Mouse (Mus musculus): ENCODE data around the gene Mbd6. TPM values are rescaled to one million over a fixed set of nuclear protein-coding genes. Genes with fewer than 3 reads are reported as not detected.

Gene Mbd6
- polyA plus RNA-seq, 1 experiment from 2014 or later = 17.5 TPM

DNA sequence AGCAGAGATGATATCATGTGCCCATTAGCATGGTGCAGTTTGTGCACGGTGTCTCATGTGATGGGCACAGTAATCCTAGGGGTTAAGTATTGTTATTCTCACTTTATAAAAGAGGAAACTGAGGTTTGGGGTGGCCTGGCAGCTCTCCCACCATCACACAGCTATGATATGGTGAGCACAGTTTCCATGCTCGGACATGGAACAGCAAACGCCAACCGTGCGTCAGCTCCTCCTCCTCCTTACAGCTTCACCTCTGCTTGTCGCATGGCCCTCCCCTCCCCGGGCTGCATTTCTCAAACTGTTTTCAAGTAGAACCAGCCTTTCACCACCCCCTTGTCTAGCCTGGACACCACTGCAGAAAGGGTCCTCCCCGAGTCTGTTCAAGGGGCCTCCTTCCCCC is 30.3 kb downstream of the Mbd6 start:
- H3K4me1 ChIP-seq (replicated peaks; ENCODE audit: control insufficient read depth, insufficient read depth, low read length) = peaks cover 5% of the 10 kb centered on the region; the same call in 1 of the 2 replicates
- no peak overlapping the region for H3K4me2 ChIP-seq (replicated peaks; ENCODE audit: low read depth, low read length)
- H3K36me3 ChIP-seq (ENCODE audit: control insufficient read depth, insufficient read depth, low read length) = no peaks in the 10 kb centered on the region
- no peak for ATAC-seq (ENCODE audit: low FRiP score)
- WGBS = 77% methylated on average over 8 of the region's 8 CpGs
- no peaks in the 10 kb centered on the region for H3K9me3 ChIP-seq (ENCODE audit: control insufficient read depth, low read length)
- no peak overlapping the region for H3K4me3 ChIP-seq (ENCODE audit: low read depth, low read length)
- no peak overlapping the region for H3K27ac ChIP-seq (ENCODE audit: low read depth, low read length)
- no peaks in the 10 kb centered on the region for H3K27me3 ChIP-seq (ENCODE audit: control insufficient read depth, insufficient read depth, low read length)
- no peak for DNase-seq (ENCODE audit: low spot score)
- no peak overlapping the region for H3K9ac ChIP-seq (ENCODE audit: low read depth, low read length)

DNA sequence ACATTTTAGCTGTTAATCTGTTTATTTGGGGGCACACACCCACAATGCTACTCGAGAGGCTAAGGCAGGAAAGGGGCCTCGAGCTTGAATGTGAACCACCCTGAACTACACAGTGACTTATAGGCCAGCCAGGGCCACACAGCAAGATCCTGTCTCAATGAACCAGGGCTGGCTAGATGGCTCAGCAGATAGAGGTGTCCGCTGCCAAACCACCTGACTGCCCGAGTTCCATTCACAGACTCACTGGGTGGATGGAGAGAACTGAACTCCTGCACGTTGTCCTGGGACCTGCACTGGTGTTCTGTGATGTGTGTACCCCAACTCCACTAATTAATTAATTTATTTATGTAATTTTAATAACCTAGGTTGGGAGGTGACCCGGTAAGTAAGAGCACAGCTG is 31.0 kb downstream of the Mbd6 start:
- Histone ChIP-seq H3K4me1 (replicated peaks; ENCODE audit: control insufficient read depth, insufficient read depth, low read length) (peaks cover 5% of the 10 kb centered on the region; the same call in 1 of the 2 replicates), H3K27me3 (ENCODE audit: control insufficient read depth, insufficient read depth, low read length) (no peaks in the 10 kb centered on the region), H3K9me3 (ENCODE audit: control insufficient read depth, low read length) (no peaks in the 10 kb centered on the region), H3K4me2 (replicated peaks; ENCODE audit: low read depth, low read length) (no peak overlapping the region), H3K9ac (ENCODE audit: low read depth, low read length) (no peak overlapping the region), H3K27ac (ENCODE audit: low read depth, low read length) (no peak overlapping the region), H3K36me3 (ENCODE audit: control insufficient read depth, insufficient read depth, low read length) (no peaks in the 10 kb centered on the region), H3K4me3 (ENCODE audit: low read depth, low read length) (no peak overlapping the region)
- ATAC-seq (ENCODE audit: low FRiP score) (no peak), DNase-seq (ENCODE audit: low spot score) (no peak)
- WGBS = 88% methylated on average over 6 of the region's 6 CpGs

DNA sequence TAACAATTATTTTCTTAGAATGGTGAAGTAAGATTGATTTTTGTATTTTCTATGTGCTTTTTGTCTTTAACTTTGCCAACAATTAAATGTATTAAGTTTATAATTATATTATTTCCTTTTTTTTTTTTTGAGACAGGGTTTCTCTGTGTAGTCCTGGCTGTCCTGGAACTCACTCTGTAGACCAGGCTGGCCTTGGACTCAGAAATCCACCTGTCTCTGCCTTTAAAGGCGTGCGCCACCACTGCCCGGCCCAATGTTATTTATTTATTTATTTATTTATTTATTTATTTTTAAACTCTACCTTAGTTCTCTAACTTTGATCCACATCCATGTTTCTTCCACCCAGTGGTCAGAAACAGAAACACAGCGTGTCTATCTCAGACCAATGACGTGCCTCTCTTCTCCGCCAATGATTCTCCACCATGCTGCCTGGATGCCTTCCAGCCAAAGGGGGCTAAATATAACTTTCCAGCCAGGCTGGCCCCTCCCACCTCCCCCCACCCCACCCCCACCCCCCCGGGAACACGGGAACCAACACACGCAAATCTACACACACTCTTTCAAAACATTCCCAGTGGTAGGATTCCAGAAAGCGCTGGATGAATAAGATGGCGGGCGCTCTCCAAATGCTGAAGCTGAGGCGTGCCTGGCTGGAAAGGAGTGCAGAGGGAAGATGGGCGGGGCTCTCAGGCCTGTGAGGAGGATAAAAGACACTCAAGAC is 33.0 kb downstream of the Mbd6 start:
- Histone ChIP-seq H3K4me2 (replicated peaks; ENCODE audit: low read depth, low read length) (no peak overlapping the region), H3K4me3 (ENCODE audit: low read depth, low read length) (no peak overlapping the region), H3K9me3 (ENCODE audit: control insufficient read depth, low read length) (no peaks in the 10 kb centered on the region), H3K27me3 (ENCODE audit: control insufficient read depth, insufficient read depth, low read length) (no peaks in the 10 kb centered on the region), H3K27ac (ENCODE audit: low read depth, low read length) (no peak overlapping the region), H3K4me1 (replicated peaks; ENCODE audit: control insufficient read depth, insufficient read depth, low read length) (peaks cover 5% of the 10 kb centered on the region; the same call in 1 of the 2 replicates), H3K36me3 (ENCODE audit: control insufficient read depth, insufficient read depth, low read length) (no peaks in the 10 kb centered on the region), H3K9ac (ENCODE audit: low read depth, low read length) (no peak overlapping the region)
- ATAC-seq (ENCODE audit: low FRiP score) (peak; percentile 47; the same call in 1 of the 2 replicates), DNase-seq (ENCODE audit: low spot score) (peak; percentile 75)
- WGBS = 24% methylated on average over 14 of the region's 14 CpGs

DNA sequence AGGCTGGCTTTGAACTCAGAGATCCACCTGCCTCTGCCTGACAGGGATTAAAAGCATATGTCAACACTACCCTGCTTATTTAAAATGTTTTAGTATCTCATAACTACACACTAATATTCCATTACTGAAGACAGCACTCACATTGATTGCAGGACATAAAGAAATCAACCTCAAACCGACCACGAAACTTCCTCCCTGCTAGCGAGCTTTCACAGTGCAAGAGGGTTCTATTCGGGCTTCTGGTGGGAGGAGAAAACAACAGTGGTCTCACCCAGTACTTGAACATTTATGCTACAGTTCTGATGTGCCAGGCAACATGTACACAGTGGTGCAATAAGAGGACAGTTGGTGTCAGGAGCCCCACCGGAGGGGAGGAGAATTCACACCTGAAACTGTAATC is 38.0 kb downstream of the Mbd6 start:
- H3K4me2 ChIP-seq (replicated peaks; ENCODE audit: low read depth, low read length) = no peak overlapping the region
- H3K4me1 ChIP-seq (replicated peaks; ENCODE audit: control insufficient read depth, insufficient read depth, low read length) = no peaks in the 10 kb centered on the region
- H3K27me3 ChIP-seq (ENCODE audit: control insufficient read depth, insufficient read depth, low read length) = no peaks in the 10 kb centered on the region
- ATAC-seq (ENCODE audit: low FRiP score) (no peak), DNase-seq (ENCODE audit: low spot score) (no peak)
- H3K27ac ChIP-seq (ENCODE audit: low read depth, low read length) = no peak overlapping the region
- no peaks in the 10 kb centered on the region for H3K36me3 ChIP-seq (ENCODE audit: control insufficient read depth, insufficient read depth, low read length)
- H3K9me3 ChIP-seq (ENCODE audit: control insufficient read depth, low read length) = no peaks in the 10 kb centered on the region
- no peak overlapping the region for H3K9ac ChIP-seq (ENCODE audit: low read depth, low read length)
- H3K4me3 ChIP-seq (ENCODE audit: low read depth, low read length) = no peak overlapping the region
- 85% methylated on average over 5 of the region's 5 CpGs for WGBS

DNA sequence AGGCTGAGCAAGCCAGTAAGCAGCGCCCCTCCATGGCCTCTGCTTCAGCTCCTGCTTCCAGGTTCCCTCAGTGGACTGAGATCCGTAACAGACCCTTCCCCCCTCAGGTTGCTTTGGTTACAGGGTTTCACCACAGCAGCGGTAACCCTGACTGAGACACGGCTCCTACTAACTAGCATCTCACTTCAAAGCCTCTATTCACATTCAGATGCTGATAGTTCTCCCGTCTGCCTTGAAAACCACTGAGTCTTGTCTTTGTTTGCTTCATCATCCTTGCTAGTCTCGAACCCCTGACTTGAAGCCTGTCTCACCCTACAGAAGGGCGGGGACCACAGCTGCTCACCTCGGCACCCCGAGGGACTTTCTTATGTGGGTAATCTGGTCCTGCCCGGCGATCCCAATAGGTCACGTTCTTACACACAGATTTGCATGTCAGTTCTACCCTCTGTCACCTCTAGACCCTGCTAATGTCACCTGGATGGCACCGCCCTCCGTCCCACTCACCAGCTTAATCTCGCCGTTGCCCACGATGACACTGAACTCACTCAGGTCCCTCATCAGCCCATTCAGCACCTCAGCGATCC is 50.5 kb downstream of the Mbd6 start:
- no peak overlapping the region for H3K9ac ChIP-seq (ENCODE audit: low read depth, low read length)
- H3K4me1 ChIP-seq (replicated peaks; ENCODE audit: control insufficient read depth, insufficient read depth, low read length) = peaks cover 3% of the 10 kb centered on the region; the same call in 1 of the 2 replicates
- no peak overlapping the region for H3K27ac ChIP-seq (ENCODE audit: low read depth, low read length)
- H3K36me3 ChIP-seq (ENCODE audit: control insufficient read depth, insufficient read depth, low read length) = peaks cover 5% of the 10 kb centered on the region; the same call in 1 of the 2 replicates
- 72% methylated on average over 18 of the region's 18 CpGs for WGBS
- no peak overlapping the region for H3K4me3 ChIP-seq (ENCODE audit: low read depth, low read length)
- no peak overlapping the region for H3K4me2 ChIP-seq (replicated peaks; ENCODE audit: low read depth, low read length)
- no peaks in the 10 kb centered on the region for H3K9me3 ChIP-seq (ENCODE audit: control insufficient read depth, low read length)
- no peaks in the 10 kb centered on the region for H3K27me3 ChIP-seq (ENCODE audit: control insufficient read depth, insufficient read depth, low read length)
- ATAC-seq (ENCODE audit: low FRiP score) = no peak
- no peak for DNase-seq (ENCODE audit: low spot score)

DNA sequence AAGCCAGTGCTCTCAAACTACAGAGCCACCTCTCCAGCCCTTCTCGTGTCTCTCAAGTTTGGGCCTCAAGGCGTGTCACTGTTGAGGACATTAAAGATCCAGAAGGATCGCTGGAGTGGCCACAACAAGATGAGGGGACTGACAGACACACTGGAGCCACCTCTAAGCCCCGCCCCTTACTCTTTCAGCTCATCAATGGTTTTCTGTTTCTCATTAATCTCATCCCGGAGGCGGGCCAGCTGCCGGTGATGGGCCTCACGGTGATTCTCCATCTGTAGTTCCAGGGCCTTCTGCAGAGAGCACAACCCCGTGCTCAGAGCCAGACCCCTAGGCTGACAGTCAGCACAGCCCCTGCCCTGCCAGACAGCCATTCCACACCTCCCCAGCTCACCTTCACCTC is 52.3 kb downstream of the Mbd6 start:
- DNase-seq (ENCODE audit: low spot score) (peak; percentile 34), ATAC-seq (ENCODE audit: low FRiP score) (peak; percentile 51; the same call in 1 of the 2 replicates)
- no peaks in the 10 kb centered on the region for H3K27me3 ChIP-seq (ENCODE audit: control insufficient read depth, insufficient read depth, low read length)
- H3K27ac ChIP-seq (ENCODE audit: low read depth, low read length) = no peak overlapping the region
- H3K4me1 ChIP-seq (replicated peaks; ENCODE audit: control insufficient read depth, insufficient read depth, low read length) = peaks cover 3% of the 10 kb centered on the region; the same call in 1 of the 2 replicates
- H3K4me2 ChIP-seq (replicated peaks; ENCODE audit: low read depth, low read length) = no peak overlapping the region
- H3K36me3 ChIP-seq (ENCODE audit: control insufficient read depth, insufficient read depth, low read length) = peaks cover 3% of the 10 kb centered on the region; the same call in 1 of the 2 replicates
- 35% methylated on average over 9 of the region's 9 CpGs for WGBS
- no peak overlapping the region for H3K9ac ChIP-seq (ENCODE audit: low read depth, low read length)
- H3K4me3 ChIP-seq (ENCODE audit: low read depth, low read length) = no peak overlapping the region
- no peaks in the 10 kb centered on the region for H3K9me3 ChIP-seq (ENCODE audit: control insufficient read depth, low read length)

DNA sequence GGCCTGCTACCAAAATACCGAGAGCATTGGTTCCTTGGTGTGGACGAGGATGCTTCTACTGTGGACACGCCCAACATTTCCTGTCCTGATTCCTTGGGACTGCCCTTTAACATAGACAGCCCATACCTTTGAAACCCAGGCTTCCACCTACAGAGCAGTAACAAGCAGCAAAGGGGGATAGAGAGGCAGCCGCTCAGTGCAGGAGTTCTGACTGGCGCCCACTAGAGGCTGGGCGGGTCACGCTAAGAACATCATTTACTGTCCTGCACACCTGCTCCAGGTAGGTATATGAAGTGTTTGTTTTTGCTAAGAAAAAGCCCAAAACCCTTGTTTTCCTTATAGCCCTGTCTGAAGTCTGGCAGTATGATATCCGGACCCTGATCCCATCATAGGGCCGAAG is 55.7 kb downstream of the Mbd6 start:
- no peaks in the 10 kb centered on the region for H3K9me3 ChIP-seq (ENCODE audit: control insufficient read depth, low read length)
- DNase-seq (ENCODE audit: low spot score) (no peak), ATAC-seq (ENCODE audit: low FRiP score) (no peak)
- H3K36me3 ChIP-seq (ENCODE audit: control insufficient read depth, insufficient read depth, low read length) = no peaks in the 10 kb centered on the region
- no peak overlapping the region for H3K27ac ChIP-seq (ENCODE audit: low read depth, low read length)
- peaks cover 3% of the 10 kb centered on the region; the same call in 1 of the 2 replicates for H3K4me1 ChIP-seq (replicated peaks; ENCODE audit: control insufficient read depth, insufficient read depth, low read length)
- 80% methylated on average over 9 of the region's 9 CpGs for WGBS
- no peak overlapping the region for H3K4me2 ChIP-seq (replicated peaks; ENCODE audit: low read depth, low read length)
- no peak overlapping the region for H3K4me3 ChIP-seq (ENCODE audit: low read depth, low read length)
- no peak overlapping the region for H3K9ac ChIP-seq (ENCODE audit: low read depth, low read length)
- peaks cover 2% of the 10 kb centered on the region; the same call in 1 of the 2 replicates for H3K27me3 ChIP-seq (ENCODE audit: control insufficient read depth, insufficient read depth, low read length)
